Comparison of ENCODE assay signal across 10 mouse cellular contexts in the genomic region with DNA sequence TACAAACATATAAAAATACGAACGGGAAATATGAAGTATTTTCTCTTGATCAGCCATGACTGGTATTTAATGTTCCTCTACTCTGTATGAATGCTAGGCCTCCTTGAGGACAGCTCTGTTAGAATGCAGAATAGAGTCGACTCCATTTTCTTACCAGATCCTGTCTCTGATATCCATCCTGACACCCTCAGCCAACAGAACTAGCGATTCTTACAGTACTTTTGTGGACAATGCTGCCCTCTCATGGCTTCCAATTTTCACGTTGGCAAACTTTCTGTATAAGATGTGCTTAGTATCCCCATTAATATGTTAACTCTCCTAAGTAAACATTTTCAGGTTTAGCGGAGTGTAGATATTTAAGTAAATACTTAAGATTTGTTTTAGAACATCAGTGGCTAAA.
DNase-seq lines count a peak whose midpoint lies in the region; ATAC-seq lines count a peak whose summit lies in the region.
"Had no signal": no experiment of that assay in that cellular context is flagged by ENCODE, and none has a peak within 500 bp of the region (broad histone marks: within the 10 kb centered on the region; RNA-seq: fewer than 3 reads in every experiment).

No protein-coding gene starts in this region.

- DNase-seq in hindbrain, embryonic 10.5 days (ENCODE audit: low spot score): peak; percentile 12
- DNase-seq in 416B (ENCODE audit: low read depth) (peak; percentile 31), MN1 (ENCODE audit: low spot score) (no peak)
- peak; percentile 65 for DNase-seq in embryo, embryonic 10 days (ENCODE audit: low spot score)
- DNase-seq in kidney, postnatal 36 days: peak; percentile 13 to 28
- no peak for DNase-seq in spleen, postnatal 10 days (ENCODE audit: low spot score in 2 of 2)
- no peak for DNase-seq in urinary bladder, postnatal 14 days (ENCODE audit: low spot score)

- H3K4me2 ChIP-seq in hindbrain, embryonic 13.5 days: no peak overlapping the region
- H3K4me2 ChIP-seq: heart, embryonic 15.5 days; limb, embryonic 13.5 days had no signal

- no peak overlapping the region for H3K27ac ChIP-seq in hindbrain, embryonic 10.5 days
- H3K27ac ChIP-seq in hindbrain, embryonic 13.5 days: no peak overlapping the region
- H3K27ac ChIP-seq: heart, embryonic 15.5 days; limb, embryonic 13.5 days had no signal

- H3K9me3 ChIP-seq in hindbrain, embryonic 10.5 days: no peaks in the 10 kb centered on the region
- H3K9me3 ChIP-seq in hindbrain, embryonic 13.5 days: no peaks in the 10 kb centered on the region
- H3K9me3 ChIP-seq: heart, embryonic 15.5 days; limb, embryonic 13.5 days had no signal

- 49% methylated on average over 6 of the region's 6 CpGs for WGBS in hindbrain, embryonic 10.5 days
- WGBS in hindbrain, embryonic 13.5 days: 53% methylated on average over 6 of the region's 6 CpGs

- H3K36me3 ChIP-seq in hindbrain, embryonic 10.5 days: no peaks in the 10 kb centered on the region
- H3K36me3 ChIP-seq in hindbrain, embryonic 13.5 days: no peaks in the 10 kb centered on the region
- H3K36me3 ChIP-seq: heart, embryonic 15.5 days; limb, embryonic 13.5 days had no signal

- no peaks in the 10 kb centered on the region for H3K4me1 ChIP-seq in hindbrain, embryonic 10.5 days (replicated peaks)
- H3K4me1 ChIP-seq in hindbrain, embryonic 13.5 days (replicated peaks): no peaks in the 10 kb centered on the region
- H3K4me1 ChIP-seq: heart, embryonic 15.5 days; limb, embryonic 13.5 days had no signal

- no peak for ATAC-seq in hindbrain, embryonic 13.5 days (ENCODE audit: low FRiP score)

- no peak overlapping the region for H3K9ac ChIP-seq in hindbrain, embryonic 13.5 days
- H3K9ac ChIP-seq: heart, embryonic 15.5 days; limb, embryonic 13.5 days had no signal

- H3K27me3 ChIP-seq in hindbrain, embryonic 10.5 days (ENCODE audit: insufficient read depth, poor library complexity, severe bottlenecking): no peaks in the 10 kb centered on the region
- H3K27me3 ChIP-seq in hindbrain, embryonic 13.5 days: no peaks in the 10 kb centered on the region
- H3K27me3 ChIP-seq: heart, embryonic 15.5 days; limb, embryonic 13.5 days had no signal

- H3K4me3 ChIP-seq in hindbrain, embryonic 10.5 days: no peak overlapping the region
- H3K4me3 ChIP-seq in hindbrain, embryonic 13.5 days: no peak overlapping the region
- H3K4me3 ChIP-seq: heart, embryonic 15.5 days; limb, embryonic 13.5 days had no signal

Comparison
In these comparisons a context has a peak if more than half of its experiments do, and no peak if none do; other contexts are left out.
1. DNase-seq: peak in hindbrain, embryonic 10.5 days (single experiment), 416B (single experiment), embryo, embryonic 10 days (single experiment) and kidney, postnatal 36 days (2 of 2); none in MN1 (single experiment), spleen, postnatal 10 days (0 of 2) and urinary bladder, postnatal 14 days (single experiment).